Mouse (Mus musculus): ENCODE data around the gene Med8. TPM values are rescaled to one million over a fixed set of nuclear protein-coding genes. Genes with fewer than 3 reads are reported as not detected.
A peak's percentile ranks its signal among the peaks of the same experiment; 100 is the strongest.

Gene Med8
- total RNA-seq (2021): 65.7 and 67.9 TPM in 2 replicates
- long read RNA-seq, experiment 1, transcript Med8-201 (7 exons, 1,145 nt): major isoform, 38 of 68 reads
- long read RNA-seq, experiment 1, transcript Med8-203 (7 exons, 1,134 nt): minor isoform, 8 of 68 reads
- long read RNA-seq, experiment 1, partial matches to known transcripts: 11 of 68 reads
- long read RNA-seq, experiment 1, other reads (novel, unspliced or antisense): 10 of 68 reads
- long read RNA-seq, experiment 2, transcript Med8-203 (7 exons, 1,134 nt): minor isoform, 6 of 58 reads
- long read RNA-seq, experiment 2, transcript Med8-201 (7 exons, 1,145 nt): major isoform, 28 of 58 reads
- long read RNA-seq, experiment 2, partial matches to known transcripts: 17 of 58 reads
- long read RNA-seq, experiment 2, other reads (novel, unspliced or antisense): 7 of 58 reads

DNA sequence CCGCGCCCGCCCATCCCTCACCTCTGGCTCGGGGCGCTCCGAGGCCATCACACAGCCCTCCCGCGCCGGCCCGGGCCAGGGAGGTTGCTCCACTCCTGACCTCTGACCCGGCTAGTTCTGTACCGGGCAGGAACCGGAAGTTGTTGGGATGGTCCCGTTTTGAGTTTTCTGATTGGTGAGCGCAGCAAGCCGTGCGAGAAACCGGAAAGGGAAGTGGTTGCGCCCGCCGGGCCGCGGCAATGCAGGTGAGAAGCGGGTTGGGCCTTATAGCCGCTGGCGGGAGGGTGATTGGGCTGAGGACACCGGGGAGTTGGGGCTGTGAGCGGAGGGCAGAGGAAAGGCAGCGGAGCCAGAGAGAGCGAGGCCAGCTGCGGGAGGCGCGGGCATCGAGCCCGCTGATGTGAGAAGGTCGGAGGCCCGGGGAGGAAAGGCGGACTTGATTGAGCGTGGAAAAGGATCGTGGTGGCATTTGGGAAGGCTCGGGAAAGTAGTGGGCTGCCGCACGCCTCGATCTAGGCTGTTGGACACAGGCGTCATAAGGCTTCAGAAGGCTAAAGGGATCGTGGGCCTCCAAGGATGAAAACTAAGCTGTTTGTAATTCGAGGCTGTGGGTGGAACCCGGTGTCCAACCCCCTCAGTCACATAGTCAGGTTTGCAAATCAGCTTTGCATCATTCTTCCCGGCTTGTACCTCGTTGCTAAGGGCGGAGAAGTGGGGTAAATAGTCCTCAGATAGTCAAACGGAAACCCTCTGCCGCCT lies at the start of gene Med8, which contains the start of gene Szt2:
Med8 (plus strand) TSS at position 196 of the 759 bp plus-strand sequence.
Szt2 (minus strand) TSS at position 132 of the 759 bp plus-strand sequence.
- peak; percentile 95 for DNase-seq

DNA sequence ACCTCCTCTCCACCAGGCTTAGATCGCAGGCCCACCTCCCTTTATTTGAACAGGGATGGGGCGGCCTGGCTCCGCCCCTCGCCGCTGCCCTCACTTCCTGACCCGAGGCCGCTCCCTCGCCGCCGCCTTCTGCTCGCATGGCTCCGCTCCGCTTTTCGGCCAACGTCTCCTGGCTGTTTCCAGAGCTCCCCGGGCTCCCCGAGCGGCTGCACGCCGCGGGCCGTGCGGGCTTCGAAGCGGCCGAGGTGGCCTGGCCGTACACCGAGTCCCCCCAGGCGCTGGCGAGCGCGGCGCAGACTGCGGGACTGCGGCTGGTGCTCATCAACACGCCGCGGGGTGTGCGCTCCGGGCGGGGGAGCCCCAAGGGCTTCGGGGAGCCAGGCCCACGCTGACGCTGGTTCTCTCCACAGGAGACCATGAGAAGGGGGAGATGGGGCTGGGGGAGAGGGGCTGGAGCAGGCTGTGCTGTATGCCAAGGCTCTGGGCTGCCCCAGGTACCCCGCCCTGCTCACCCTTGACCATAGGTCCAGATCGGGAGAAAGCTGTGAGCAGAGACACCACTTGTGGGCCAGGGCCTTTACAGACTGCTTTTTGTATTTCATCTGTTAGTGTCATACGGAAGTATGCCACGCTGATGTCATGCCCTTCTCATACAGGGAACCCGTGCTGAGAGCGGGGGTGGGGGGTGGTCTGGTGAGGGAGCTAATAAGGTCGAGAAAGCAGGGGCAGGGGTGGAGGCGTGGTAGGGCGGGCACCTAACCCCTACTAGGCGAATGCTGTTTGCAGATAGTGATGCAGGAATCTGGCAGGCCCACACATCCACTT lies 49.0 kb upstream of the Med8 start:
- DNase-seq: peak; percentile 83

DNA sequence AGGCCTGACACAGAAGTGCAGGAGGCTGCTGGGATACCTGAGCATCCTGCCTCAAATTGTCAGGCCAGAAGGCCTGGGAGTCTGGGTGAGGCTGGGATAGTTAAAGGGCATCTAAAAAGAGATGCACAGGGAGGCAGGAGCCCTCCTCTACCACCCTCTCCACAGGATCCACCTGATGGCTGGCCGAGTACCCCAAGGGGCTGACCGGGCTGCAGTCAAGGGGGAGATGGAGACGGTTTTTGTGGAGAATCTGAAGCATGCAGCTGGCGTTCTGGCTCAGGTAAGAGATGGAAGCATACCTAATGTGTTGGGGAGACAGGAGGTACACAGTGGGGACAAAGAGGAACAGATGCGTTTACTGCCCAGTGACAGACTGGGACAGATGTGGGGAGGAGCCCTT lies 47.7 kb upstream of the Med8 start:
- DNase-seq: no peak

DNA sequence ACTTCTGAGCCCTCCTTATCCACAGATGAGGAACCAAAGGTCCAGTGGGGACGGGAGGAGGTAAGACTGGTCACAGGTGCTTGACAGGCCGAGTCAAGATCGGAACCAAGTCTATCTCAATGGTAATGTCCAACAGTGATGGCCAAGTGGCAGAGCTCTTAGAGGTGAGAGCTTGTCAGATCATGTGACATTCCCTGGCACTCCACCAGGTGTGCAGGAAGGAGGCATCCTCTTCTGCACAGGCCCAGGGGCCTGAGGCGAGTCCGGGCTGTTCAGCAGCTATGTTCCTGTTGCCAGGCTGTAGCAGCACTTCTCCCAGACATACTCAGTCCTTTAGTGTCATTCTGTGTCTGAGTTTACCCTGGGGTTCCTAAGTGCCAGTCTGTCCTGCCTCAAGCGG lies 46.3 kb upstream of the Med8 start:
- no peak for DNase-seq

DNA sequence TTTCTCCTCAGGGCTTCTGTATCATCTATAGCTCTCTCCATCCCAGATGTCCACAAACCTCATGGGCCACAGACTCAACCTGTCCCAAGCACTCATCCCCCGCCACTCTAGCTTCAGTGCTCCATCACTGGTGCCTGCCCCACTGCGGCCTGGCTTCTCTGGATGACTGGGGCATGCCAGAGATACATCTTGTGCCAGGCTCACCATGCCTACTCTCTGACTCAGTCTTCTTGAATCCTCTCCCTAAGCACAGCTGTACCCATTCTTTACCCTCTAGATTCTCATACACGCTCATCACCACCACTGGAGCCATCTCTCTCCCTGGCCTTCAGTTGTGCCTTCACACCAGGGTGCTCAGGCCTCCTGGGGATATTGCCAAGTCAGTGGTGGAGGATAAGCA lies 45.2 kb upstream of the Med8 start:
- no peak for DNase-seq

DNA sequence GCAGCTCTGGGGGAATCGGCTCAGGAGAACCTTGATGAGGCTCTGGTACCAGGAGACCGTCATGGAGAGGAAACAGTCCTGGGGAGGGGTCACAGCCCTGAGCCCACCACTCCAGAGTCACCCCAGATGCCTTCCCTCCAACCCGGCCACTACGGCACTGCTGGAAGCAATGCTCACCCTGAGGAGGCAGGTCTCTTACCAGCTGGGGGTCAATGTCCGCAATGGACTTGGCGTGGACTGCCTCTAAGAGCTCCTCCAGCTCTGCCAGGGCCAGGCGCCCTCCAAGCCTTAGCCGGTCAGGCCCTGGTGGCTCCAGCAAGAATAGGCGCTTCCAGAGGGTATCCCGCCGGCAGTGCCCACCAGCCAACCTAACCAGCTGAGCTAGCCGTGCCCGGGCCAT lies 44.5 kb upstream of the Med8 start:
- DNase-seq: no peak

DNA sequence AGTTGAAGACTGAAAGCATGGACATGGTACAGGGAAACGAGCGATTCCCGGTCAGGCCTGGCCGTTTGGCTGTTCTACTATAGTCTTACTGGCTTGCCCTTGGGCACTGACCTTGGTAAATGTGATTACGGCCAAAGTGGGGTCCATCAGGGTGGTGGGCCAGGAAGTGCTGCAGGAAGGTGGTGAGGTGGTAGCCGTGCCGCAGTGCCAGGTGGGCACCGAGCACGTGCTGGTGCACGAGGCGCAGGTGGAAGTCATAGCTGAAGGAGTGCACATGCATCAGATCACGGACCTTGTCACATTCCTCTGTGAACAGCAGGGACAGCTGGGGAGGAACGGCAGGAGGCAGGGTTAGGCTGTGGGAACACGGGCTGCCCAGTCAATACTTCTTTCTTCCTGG lies 43.1 kb upstream of the Med8 start:
- no peak for DNase-seq

DNA sequence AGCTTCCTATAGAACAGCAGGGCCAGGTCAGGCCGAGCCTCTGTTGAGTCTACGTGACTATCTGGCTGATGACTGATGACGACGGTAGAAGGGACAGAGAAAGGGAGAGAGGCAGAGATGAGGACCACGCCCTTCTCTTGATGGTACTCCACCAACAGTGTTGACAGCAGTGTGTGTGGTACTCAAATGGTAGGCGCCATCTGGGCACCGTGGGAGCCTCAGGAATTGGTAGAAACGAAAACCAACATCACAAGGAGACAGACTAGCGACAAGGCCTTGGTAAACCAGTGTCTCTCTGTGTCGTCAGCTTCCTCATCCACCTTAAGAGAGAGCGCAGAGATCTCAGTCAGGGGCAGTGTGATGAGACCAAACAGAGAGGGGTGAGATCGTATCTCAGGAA lies 41.6 kb upstream of the Med8 start:
- no peak for DNase-seq

DNA sequence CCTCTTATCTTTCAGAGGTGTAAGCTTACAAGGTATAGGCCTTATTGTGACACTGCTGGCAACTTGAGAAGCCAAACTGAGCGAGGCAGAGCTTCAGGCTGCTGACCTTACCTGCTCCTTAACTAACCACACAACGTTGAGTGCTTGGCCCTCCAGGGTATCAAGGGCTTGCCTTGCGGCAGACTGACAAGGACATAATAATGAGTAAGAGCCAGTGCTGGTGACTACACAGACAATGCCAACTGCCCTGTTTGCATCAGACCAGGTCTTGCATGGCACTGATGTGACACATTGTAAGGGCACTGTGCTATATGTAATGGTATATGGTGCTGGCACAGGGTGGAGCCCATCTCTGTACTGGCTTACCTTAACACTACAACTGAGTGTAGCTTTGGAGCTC lies 40.5 kb upstream of the Med8 start:
- DNase-seq: peak; percentile 38

DNA sequence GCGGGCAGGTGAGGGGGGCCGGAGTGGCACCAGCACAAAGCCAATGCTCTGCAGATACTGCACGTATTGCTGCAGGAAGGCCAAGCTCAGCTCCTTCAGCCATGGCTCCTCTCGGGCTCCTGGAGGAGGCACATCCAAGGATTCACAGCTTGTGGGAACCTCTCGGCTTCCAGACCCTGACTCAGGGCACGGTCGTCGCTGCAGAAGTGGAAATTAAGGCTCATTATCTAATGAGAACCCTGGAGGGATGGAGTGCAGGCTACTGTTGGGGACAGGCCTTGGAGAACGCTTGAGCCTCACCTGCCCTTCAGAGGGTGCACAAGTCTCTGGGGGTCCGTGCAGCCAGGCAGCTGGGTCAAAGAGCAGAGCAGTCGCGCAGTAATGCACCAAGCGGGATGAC lies 37.3 kb upstream of the Med8 start:
- DNase-seq: no peak

DNA sequence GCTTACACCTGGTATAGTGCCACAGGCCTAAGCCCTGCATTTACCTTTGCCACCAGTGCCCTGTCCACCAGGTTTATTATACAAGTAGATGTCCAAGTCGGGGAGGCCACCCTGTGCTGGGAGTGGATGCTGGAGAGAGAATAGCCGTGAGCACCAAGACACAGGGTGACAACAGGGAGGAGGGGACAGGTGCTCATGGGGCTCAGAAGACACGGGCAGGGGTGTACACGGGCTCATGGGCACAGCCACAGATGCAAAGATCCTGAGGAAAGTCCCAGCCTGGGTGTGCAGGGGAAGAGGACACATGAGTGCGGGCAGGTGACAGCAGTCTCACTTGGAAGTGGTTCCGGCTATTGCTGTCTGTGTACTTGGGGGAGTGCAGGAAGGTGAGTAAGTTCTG lies 33.1 kb upstream of the Med8 start:
- DNase-seq: no peak

DNA sequence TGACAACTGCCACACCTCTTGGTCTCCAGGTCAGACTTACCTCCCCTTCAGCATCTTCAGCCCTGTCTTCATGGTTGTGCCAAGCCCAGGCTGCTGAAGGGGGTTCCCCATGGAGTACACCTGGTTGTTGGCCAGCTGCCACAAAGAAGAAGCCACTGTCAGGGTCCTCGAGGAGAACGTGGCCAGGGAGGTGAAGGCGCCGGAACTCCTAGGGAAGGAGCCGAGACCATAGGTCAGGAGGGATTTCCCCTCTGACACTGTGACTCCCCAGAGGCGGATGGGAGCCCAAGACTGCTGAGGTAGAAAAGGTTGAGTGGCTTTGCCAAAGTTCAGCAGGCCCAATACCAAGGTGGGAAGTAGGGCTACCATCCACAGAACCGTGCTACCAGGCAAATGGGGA lies 25.9 kb upstream of the Med8 start:
- no peak for DNase-seq

DNA sequence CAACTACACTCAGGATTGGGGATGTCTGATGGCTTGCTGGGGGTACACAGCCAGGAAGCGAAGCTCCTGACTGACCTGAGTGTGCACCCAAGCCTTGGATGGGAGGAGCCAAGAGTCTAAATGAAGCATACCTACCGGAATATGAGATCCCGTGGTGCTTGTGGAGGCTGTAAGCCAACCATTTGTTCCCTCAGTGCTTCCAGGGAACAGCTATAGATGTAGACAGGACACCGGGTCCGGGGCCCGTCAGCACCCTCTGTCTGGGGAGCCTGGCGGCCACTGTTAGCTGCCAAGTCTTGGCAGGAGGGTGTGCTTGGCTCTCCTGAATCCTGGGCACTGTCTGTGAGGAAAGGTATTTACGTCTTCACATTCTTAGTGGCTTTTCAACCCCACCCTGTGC lies 21.8 kb upstream of the Med8 start:
- DNase-seq: no peak

DNA sequence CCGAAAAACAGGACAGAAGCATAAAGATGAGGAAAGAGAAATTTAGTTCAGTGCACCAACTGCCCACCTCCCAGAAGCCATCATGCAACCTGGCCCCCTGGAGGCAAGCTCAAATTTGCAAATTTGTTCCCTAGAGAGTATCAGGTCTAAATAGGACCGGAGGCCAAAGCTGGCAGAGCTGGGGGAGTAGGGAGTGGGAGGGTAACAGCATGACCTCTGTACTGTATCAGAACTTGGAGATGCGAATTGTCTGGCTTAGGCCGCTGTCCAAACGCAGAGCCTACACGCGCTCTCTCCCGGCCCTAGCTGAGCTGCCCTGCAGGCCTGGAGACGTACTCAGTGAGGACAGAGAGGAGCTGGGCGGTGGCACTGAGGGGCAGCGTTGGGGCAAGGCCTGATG lies 19.0 kb upstream of the Med8 start:
- DNase-seq: no peak

DNA sequence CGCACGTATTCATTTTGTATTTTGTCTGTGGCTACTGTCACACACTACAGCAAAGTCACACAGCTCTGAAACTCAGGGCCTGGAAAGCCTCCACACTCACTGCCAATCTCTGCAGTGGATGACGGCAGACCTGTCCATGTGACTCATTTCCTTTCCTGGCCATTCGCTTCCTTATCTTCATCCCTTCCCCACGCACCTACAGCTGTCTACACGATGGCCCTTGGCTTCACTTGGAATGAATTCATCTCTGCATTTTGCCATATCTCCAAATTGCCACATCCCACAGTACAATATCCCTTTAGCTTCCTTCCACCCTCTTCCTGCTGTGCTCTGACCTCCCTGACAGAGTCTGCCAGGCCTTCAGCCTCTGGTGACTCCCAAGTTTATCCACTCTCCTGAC lies 14.6 kb upstream of the Med8 start:
- DNase-seq: no peak

DNA sequence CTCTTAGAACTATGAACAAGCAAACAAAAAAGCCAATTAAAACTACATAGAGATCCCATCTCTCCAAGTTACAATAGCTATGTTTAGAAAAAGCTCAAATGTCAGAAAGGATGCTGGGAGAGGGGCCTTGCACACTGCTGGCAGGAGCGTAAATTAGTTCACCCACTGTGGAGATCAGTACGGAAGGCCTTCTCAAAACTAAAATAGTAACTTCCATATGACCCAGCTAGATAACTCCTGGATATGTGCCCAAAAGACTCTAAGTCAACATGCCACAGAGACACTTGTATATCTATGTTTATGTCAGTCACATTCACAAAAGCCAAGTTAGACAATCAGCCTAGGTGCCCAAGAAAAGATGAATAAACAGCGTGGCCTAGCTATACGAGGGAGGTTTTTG lies 13.8 kb upstream of the Med8 start:
- DNase-seq: no peak

DNA sequence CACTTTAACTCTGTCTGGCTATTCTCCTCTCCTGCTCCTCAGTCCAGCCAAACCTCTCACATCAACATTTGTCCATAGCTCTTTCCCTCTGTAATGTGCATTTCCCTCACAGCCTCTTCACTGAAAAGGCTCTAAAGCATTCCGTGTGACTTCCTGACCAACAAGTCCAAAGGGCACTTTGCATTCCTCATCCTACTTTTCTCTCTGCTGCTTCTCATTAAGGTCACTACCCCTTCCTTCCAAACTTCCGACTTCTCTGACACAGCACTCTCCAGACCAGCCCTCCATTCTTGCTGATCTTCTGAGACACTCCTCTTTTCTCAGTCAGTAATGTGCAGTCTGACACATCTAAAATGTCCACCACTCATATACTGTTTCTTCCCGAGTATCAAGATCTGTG lies 12.7 kb upstream of the Med8 start:
- DNase-seq: no peak

DNA sequence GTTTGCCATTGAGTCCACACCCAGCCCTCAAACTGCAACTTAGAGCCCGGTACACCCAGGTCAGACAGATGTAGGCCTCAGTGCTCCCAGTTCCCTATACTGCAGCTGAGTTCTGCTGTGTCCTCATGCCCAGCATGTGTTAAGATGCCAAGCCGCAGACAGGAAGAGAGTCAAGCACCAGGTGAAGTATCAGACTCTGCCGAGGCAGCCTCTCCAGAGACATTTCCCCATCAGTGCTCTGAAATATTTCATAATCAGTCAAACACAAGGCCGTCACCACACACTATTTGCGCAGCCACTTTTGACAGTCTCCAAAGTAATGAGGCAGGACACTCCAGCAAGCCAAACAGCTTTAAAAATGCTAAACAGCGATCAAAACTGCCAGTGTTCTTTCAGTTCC lies 10.7 kb upstream of the Med8 start:
- no peak for DNase-seq

DNA sequence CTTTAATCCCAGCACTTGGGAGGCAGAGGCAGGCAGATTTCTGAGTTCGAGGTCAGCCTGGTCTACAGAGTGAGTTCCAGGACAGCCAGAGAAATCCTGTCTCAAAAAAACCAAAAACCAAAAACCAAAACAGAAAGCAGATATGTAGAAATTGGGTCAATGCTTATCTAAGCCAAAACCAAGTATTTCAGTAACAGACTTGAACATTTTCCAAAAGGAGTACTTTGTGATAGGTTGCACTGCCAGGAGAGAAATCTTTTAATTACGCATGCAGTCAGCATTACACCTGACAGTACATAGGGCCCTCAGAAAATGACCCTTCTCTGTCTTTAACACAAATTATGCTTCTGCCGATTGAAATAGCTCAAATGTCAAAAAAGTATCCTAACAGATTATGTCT lies 7.7 kb upstream of the Med8 start:
- DNase-seq: no peak

DNA sequence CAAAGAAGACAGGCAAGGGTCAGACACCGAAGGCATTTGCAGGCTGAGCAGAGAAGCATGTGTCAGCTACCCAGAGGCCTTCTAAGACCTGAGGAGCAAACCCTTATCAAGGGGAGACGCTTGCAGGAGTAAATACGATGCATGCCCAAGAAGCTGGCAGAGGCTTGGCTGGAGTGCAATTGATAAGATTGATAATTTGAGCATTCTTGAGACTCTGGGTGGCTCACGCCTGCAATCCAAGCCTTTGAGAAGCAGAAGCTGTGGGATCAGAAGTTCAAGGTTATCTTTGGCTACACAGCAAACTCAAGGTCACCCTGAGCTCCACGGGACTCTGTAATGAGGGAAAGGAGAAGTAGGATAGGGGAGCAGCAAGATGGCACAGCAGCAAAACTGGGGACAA lies 7.2 kb upstream of the Med8 start:
- DNase-seq: peak; percentile 11

DNA sequence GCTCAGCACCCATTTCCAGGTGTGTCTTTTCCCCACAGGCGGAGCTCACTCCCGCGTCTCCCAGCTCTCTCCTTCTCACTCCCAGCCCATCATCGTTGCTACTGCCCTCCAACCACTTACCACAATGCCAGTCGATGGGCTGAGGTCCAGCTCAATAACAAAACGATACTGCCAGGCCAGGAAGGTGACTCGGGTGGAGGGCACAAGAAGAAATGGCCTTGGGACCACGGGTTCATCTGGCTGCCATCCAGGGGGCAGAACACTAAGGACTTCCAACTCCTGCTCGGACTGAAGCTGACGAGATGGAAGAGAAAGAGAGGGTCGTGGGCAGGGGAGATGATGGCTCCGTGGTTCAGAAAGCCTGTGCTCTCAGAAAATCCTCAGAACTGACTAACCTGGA lies 6.4 kb upstream of the Med8 start:
- peak; percentile 37 for DNase-seq

DNA sequence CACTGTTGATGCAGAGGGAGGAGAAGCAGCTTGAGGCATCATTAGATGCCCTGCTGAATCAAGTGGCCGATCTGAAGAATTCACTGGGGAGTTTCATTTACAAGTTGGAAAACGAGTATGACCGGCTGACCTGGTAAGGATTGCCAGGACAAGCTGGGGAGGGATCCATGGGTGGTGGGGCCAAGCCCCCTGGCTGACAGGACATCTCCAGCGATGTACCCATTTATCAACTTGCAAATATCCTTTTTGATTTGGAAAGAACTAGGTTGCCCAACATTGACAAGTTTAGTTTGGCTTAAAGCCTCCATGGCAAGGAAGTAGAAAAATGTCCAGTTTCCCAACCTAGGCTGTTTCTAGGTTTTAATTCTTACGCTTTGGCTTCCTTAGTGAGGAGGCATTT lies 1.7 kb downstream of the Med8 start:
- no peak for DNase-seq

DNA sequence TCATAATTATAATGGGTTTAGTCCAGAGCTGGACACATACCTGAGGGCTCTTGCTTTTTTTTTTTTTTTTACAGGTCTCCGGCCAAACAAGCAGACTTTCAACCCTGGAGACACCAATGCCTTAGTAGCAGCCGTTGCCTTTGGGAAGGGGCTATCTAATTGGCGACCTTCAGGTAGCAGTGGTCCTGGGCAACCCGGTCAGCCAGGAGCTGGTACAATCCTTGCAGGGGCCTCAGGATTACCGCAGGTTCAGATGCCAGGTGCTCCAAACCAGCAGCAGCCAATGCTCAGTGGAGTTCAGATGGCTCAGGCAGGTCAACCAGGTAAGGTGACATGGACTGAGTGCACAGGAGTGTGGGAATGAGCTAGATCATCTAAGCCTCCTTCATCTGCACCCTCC lies 4.4 kb downstream of the Med8 start:
- DNase-seq: no peak
